Mouse (Mus musculus) G1E (cell line): ENCODE data around the gene Rbm47. TPM values are rescaled to one million over a fixed set of nuclear protein-coding genes. Genes with fewer than 3 reads are reported as not detected.

ENCODE experiments used
- ATAC-seq: 2 replicates; pipeline ENCODE4 v1.8.0; 2016; ENCODE audit warnings: mild to moderate bottlenecking; ENCODE audit not compliant: insufficient number of reproducible peaks, poor library complexity, low FRiP score, severe bottlenecking; ENCODE audit errors: extremely low read depth
- DNase-seq: peaks from one replicate; pipeline ENCODE4 v3.0.0; 2012; ENCODE audit warnings: low spot score
- H3K27me3 ChIP-seq: 2 replicates; pipeline ENCODE4 v1.6.1; 2012; ENCODE audit warnings: mild to moderate bottlenecking, low read length, inconsistent platforms; ENCODE audit not compliant: insufficient read depth
- H3K36me3 ChIP-seq: replicated peaks from 2 replicates; pipeline ENCODE3; 2012; ENCODE audit warnings: mild to moderate bottlenecking, inconsistent platforms
- H3K4me1 ChIP-seq: 2 replicates; pipeline ENCODE4 v1.6.1; 2012; ENCODE audit warnings: low read depth, low read length, inconsistent platforms, mixed read lengths; ENCODE audit not compliant: insufficient read depth
- H3K4me3 ChIP-seq: 2 replicates; pipeline ENCODE4 v1.5.1; 2012; ENCODE audit warnings: low read depth, mild to moderate bottlenecking, inconsistent platforms, low read length, moderate library complexity, mixed read lengths
- H3K9me3 ChIP-seq: replicated peaks from 2 replicates; pipeline ENCODE4 v1.6.1; 2012; ENCODE audit warnings: inconsistent platforms
- CTCF ChIP-seq: IDR thresholded peaks from 2 replicates; pipeline ENCODE4 v1.5.1; 2012; ENCODE audit warnings: low read depth, low read length, inconsistent platforms, mixed read lengths
- GATA1 ChIP-seq: IDR thresholded peaks from 2 replicates; pipeline ENCODE4 v1.6.1; 2012; ENCODE audit warnings: borderline replicate concordance, low read length, inconsistent platforms, mixed read lengths
- GATA2 ChIP-seq: IDR thresholded peaks from 2 replicates; pipeline ENCODE4 v1.6.1; 2012; ENCODE audit warnings: low read depth, low read length, inconsistent platforms, borderline replicate concordance
- POLR2AphosphoS5 ChIP-seq: IDR thresholded peaks from 2 replicates; pipeline ENCODE4 v1.6.1; 2012; ENCODE audit warnings: low read depth, low read length, inconsistent platforms; ENCODE audit not compliant: insufficient replicate concordance
- TAL1 ChIP-seq: conservative IDR thresholded peaks from 2 replicates; pipeline ENCODE4 v1.6.1; 2012; ENCODE audit warnings: low read depth, low read length, inconsistent platforms, mixed read lengths
- polyA plus RNA-seq: library from polyadenylated mRNA; stranded (reverse); fragments of >175 nt; gene quantifications from 2 replicates; pipeline ENCODE4 v1.2.3, GENCODE M21; 2012
- total RNA-seq, 2 experiments: library from RNA; stranded (forward) in 1 of 2; stranded (reverse) in 1 of 2; fragments of 200-1000 nt in 1 of 2; fragments of >200 nt in 1 of 2; fragmentation: Nextera tagmentation in 1 of 2; gene quantifications; 2 replicates each; pipeline ENCODE4 v1.2.3; 2014 to 2017

The Rbm47 gene
- total and polyA plus RNA-seq, 3 experiments = 0.05 TPM; not detected in 2

DNA sequence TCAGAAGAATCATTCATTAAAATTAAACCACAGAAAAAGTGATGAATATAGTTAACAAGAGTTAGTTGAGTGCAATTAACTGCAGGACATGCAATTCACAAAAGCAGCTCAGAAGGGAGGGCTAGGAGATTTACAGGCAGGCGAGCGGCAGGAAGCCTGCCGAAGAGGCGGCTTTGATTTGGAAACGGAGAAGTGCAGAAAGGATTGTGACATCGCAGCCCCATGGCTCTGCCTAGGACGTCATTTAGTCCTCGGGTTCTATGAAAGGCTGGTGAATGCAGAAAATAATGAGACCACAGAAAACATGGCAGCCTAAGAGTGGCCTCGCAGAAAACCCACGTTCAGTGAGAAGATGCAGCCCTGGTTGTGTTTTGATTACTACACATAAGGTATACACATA, 34.3 kb downstream of the Rbm47 start:
- ATAC-seq = no peak
- no peak for DNase-seq
- H3K4me3 ChIP-seq = no peak overlapping the region
- peaks cover 23% of the 10 kb centered on the region for H3K9me3 ChIP-seq
- H3K36me3 ChIP-seq = no peaks in the 10 kb centered on the region
- H3K4me1 ChIP-seq = no peaks in the 10 kb centered on the region
- TF ChIP-seq GATA1 = no peak
- TF ChIP-seq POLR2AphosphoS5 = no peak
- no peak for TF ChIP-seq CTCF
- TF ChIP-seq TAL1 = no peak
- no peak for TF ChIP-seq GATA2
- H3K27me3 ChIP-seq = no peaks in the 10 kb centered on the region

- no peak overlapping the region for H3K4me3 ChIP-seq
- no peaks in the 10 kb centered on the region for H3K27me3 ChIP-seq
- no peaks in the 10 kb centered on the region for H3K4me1 ChIP-seq
- no peak for DNase-seq
- TF ChIP-seq CTCF (no peak), POLR2AphosphoS5 (no peak), GATA1 (no peak), GATA2 (no peak), TAL1 (no peak)
- H3K9me3 ChIP-seq = peaks cover 23% of the 10 kb centered on the region
- H3K36me3 ChIP-seq = no peaks in the 10 kb centered on the region
- no peak for ATAC-seq
These were observed 35.7 kb downstream of the Rbm47 start for GRCm38 (mm10) chr5:66137250-66137649.

DNA sequence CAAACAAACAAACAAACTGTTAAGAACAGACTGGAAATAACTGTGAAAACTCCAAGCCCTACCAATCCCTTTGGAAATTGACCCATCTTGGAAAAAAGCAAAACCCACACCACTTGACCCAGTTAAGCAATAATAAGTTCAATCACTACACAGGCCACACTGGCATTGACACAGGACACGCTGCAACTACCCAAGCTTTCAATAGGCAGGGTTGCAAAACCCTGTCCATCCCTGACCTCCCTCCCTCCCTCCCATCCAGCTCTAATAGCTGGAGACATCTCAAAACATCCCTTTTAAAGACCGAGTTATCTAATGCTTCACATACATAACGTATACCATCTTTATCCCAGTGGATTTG, 37.1 kb downstream of the Rbm47 start:
- H3K4me1 ChIP-seq = no peaks in the 10 kb centered on the region
- H3K4me3 ChIP-seq = no peak overlapping the region
- no peaks in the 10 kb centered on the region for H3K36me3 ChIP-seq
- TF ChIP-seq CTCF = no peak
- TF ChIP-seq TAL1 = no peak
- TF ChIP-seq GATA2 = no peak
- TF ChIP-seq GATA1 = no peak
- no peak for TF ChIP-seq POLR2AphosphoS5
- H3K9me3 ChIP-seq = peaks cover 28% of the 10 kb centered on the region
- DNase-seq = no peak
- H3K27me3 ChIP-seq = no peaks in the 10 kb centered on the region
- no peak for ATAC-seq

- TF ChIP-seq TAL1 (no peak), POLR2AphosphoS5 (no peak), GATA1 (no peak), GATA2 (no peak), CTCF (no peak)
- no peaks in the 10 kb centered on the region for H3K27me3 ChIP-seq
- H3K4me3 ChIP-seq = no peak overlapping the region
- H3K4me1 ChIP-seq = no peaks in the 10 kb centered on the region
- no peak for DNase-seq
- H3K36me3 ChIP-seq = no peaks in the 10 kb centered on the region
- peaks cover 30% of the 10 kb centered on the region for H3K9me3 ChIP-seq
- no peak for ATAC-seq
These were observed 37.6 kb downstream of the Rbm47 start for GRCm38 (mm10) chr5:66135161-66135852.

- Histone ChIP-seq H3K36me3 (no peaks in the 10 kb centered on the region), H3K4me1 (no peaks in the 10 kb centered on the region), H3K4me3 (no peak overlapping the region), H3K9me3 (peaks cover 30% of the 10 kb centered on the region), H3K27me3 (no peaks in the 10 kb centered on the region)
- DNase-seq (no peak), ATAC-seq (no peak)
- TF ChIP-seq TAL1 (no peak), CTCF (no peak), GATA2 (no peak), POLR2AphosphoS5 (no peak), GATA1 (no peak)
These were observed 38.3 kb downstream of the Rbm47 start for GRCm38 (mm10) chr5:66134578-66134977.

DNA sequence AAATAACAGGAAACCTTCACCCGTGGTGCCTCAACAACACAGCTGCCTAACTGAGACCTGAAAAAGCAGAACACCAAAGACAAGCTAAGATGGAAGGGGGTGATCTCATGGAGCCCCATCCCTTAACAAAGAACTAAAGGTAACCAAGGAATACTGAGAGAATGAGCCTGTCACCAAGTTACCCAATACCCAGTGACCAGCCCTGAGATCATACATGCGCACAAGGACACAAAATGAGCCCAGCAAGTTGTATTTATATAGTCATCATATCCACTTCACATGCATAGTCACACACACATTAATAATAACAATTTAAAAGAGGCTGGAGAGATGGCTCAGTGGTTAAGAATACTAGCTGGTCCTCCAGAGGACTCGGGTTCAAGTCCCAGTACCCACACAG, 44.0 kb downstream of the Rbm47 start:
- Histone ChIP-seq H3K4me1 (no peaks in the 10 kb centered on the region), H3K4me3 (no peak overlapping the region), H3K36me3 (no peaks in the 10 kb centered on the region), H3K9me3 (peaks cover 28% of the 10 kb centered on the region), H3K27me3 (no peaks in the 10 kb centered on the region)
- no peak for ATAC-seq
- TF ChIP-seq CTCF (no peak), TAL1 (no peak), GATA2 (no peak), POLR2AphosphoS5 (no peak), GATA1 (no peak)
- no peak for DNase-seq

GRCm38 (mm10) chr5:66125418-66125817, 47.5 kb downstream of the Rbm47 start:
- H3K27me3 ChIP-seq = no peaks in the 10 kb centered on the region
- H3K36me3 ChIP-seq = no peaks in the 10 kb centered on the region
- no peak for ATAC-seq
- TF ChIP-seq GATA2 (no peak), CTCF (no peak), GATA1 (no peak), TAL1 (no peak), POLR2AphosphoS5 (no peak)
- DNase-seq = no peak
- no peaks in the 10 kb centered on the region for H3K4me1 ChIP-seq
- peaks cover 33% of the 10 kb centered on the region for H3K9me3 ChIP-seq
- no peak overlapping the region for H3K4me3 ChIP-seq
